Mouse (Mus musculus): Measurements from ENCODE around the gene Ddx6.
"Not testable (repeated sequence)": the region's sequence is repeated elsewhere in the genome, so short reads cannot be mapped to it uniquely, and the experiment has no call there.

Ddx6 gene

GRCm38 (mm10) chr9:44604779-44605615 lies at the start of gene Ddx6:
Gene Ddx6, plus strand, starts transcription at chr9:44604892.
- peak; percentile 81 for DNase-seq (ENCODE audit: extremely low spot score, low spot score)

DNA sequence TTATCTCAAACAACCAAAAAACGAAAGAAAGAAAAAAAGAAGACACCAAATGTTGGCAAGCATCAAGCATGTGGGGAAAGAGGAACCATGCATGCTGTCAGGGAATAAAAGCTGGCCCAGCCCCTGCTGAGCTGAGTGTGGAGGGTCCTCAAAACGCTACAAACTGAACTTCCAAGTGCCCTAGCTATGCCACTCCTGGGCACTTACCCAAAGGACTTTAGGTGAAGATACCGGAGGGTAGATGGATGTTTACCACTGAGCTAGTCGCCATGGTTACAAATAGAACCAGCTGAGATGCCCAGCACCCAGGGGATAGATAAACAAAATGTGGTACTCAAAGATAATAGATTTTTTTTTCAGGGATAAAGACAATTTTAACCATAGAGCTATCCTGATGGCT lies 43.1 kb upstream of the Ddx6 start, which contains the start of gene Cxcr5:
Gene Cxcr5 (minus strand): TSS at position 281 of the 400 bp plus-strand sequence.
- no peak for DNase-seq (ENCODE audit: extremely low spot score, low spot score)

DNA sequence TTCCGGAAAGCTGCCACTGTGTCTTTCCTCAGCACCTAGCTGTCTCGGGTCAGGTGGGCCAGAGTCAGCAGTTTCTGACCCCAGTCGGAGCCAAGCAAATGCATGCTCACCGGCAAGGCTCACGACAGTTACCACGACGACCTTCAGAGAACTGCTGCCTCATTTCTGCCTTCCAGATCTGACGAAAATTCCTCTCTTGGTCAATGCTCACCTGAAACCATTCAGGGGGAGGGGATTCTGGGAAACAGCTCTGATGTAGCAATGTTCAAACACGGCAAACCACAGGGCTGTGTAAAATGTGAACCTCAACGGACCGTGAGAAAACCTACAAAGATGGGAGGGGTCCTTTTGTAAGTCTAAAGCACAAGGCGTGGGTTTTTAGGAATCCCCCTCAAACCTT lies 41.8 kb upstream of the Ddx6 start:
- DNase-seq (ENCODE audit: extremely low spot score, low spot score) = no peak

- DNase-seq (ENCODE audit: extremely low spot score, low spot score) = no peak
These were observed 39.3 kb upstream of the Ddx6 start for GRCm38 (mm10) chr9:44565367-44565766.

DNA sequence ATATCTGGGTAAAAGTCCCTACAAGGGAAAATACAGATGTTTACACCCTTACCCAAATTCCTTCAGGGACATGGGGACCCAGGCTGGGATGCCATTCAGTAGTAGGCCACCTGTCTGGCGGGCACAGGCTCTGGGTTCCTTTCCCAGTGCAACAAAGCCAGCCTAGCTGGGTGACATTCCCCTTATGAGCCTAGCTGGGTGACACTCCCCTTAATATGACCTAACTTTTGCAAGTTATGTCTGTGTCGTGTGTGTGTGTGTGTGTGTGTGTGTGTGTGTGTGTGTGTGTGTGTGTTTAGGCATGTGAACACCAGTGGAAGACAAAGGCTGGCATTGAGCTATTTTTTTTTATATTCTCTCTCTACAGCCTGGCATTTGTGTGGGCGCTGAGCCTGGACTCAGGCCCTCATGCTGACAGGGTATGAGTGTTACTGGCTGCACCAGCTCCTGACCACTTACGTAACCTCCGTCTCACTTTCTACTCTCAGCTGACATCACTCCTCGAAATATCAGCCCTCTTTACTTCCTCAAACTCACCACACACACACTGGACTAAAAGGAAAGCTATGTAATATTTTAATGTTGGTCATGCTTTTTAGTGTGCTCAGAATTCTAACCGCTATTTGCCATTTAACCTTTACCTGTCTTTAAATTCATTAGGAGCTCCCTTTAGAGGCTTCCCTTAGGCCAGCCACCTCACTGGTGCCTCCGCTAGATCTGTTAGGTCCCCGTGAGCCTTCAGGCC lies 37.2 kb upstream of the Ddx6 start:
- no peak for DNase-seq (ENCODE audit: extremely low spot score, low spot score)

- no peak for DNase-seq (ENCODE audit: extremely low spot score, low spot score)
These were observed 36.6 kb upstream of the Ddx6 start for GRCm38 (mm10) chr9:44568083-44568455.

GRCm38 (mm10) chr9:44570939-44571382 lies 33.7 kb upstream of the Ddx6 start:
- DNase-seq (ENCODE audit: extremely low spot score, low spot score) = no peak

DNA sequence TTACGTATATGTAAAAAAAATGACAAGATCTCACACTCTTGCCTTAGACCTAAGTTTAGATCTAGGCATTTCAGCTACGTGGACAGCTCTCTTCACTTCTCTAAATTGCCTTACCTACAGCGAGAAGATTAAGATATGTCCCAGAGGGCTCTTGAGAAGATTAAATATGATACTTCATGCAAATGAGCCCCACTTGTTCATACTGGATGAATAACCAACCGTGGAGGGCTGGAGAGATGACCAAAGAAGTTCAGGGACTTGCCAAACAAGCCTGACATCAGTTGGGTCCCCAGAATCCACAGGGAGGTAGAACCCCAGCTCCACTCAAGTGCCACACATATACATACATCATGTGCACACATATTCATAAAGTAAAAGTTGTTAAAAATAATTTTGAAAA lies 31.4 kb upstream of the Ddx6 start:
- no peak for DNase-seq (ENCODE audit: extremely low spot score, low spot score)

DNA sequence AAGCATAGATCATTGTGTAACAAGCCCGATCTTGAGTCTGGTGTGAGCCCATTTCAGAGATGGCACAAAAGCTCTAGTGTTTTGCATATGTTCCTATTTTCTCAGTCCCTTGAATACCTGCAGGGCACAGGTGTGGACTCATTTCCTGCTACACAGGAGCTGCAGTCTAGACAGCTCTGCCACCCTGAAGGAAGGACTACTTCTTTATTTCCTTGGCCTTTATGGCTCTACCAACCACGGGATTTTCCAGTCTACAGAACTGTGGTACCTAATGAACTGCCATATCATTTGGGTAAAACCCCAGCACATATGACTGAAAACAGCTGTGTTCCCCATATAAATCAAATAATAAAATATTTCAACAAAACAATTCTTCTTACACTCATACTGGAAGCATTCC lies 29.6 kb upstream of the Ddx6 start:
- DNase-seq (ENCODE audit: extremely low spot score, low spot score) = no peak

DNA sequence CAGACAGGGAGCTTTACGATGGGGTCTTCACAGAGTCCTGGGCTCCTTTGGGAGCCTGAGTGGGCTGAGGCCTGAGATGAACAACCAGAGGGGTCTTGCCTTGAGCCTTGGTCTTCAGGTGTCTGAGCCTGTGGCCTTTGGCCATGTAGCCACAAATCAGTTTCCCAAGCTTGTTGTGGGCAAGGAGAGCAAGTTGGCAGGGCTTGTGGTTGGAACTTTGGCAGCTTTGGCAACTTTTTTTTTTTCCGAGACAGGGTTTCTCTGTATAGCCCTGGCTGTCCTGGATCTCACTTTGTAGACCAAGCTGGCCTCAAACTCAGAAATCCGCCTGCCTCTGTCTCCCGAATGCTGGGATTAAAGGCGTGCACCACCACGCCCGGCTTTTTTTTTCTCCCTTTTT lies 28.6 kb upstream of the Ddx6 start:
- not testable (repeated sequence) for DNase-seq (ENCODE audit: extremely low spot score, low spot score)

DNA sequence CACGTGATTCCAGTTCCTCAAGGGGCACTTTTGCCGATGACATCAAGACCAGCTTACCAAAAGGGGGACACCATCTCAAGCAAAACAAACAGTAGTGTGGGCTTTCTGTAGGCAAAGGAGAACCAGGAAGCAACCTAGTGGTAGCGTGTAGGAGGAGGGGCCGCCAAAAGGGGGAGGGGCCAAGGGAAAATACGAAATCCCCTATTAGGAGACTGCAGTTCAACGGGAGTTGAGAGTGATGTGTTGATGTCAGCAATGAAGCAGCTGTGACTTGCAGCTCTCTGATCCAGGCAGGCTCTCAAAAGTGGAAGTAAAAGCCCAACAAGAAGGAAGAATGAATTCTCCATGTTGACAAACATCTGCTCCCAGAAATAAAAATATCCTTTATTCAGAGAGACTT lies 25.3 kb upstream of the Ddx6 start:
- no peak for DNase-seq (ENCODE audit: extremely low spot score, low spot score)

DNA sequence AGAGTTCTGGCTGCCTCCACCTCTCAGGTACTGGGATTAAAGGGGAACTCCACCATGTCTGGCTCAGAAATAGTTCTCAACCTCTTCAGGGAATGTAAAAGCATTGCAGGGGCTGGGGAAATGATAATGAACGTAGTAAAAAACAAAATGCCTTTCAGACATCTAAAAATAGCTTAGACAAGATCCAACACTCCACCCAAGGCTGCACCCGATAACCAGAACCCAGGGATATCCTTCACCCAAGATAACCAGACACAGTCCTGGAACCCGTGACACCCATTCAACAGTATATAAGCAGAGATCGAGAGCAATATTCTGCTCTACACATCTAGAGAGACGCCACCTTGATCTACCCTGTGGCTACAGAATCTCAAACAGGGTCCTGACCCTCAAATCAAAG lies 24.6 kb upstream of the Ddx6 start:
- no peak for DNase-seq (ENCODE audit: extremely low spot score, low spot score)

- DNase-seq (ENCODE audit: extremely low spot score, low spot score) = no peak
These were observed 23.3 kb upstream of the Ddx6 start for GRCm38 (mm10) chr9:44581423-44581822.

DNA sequence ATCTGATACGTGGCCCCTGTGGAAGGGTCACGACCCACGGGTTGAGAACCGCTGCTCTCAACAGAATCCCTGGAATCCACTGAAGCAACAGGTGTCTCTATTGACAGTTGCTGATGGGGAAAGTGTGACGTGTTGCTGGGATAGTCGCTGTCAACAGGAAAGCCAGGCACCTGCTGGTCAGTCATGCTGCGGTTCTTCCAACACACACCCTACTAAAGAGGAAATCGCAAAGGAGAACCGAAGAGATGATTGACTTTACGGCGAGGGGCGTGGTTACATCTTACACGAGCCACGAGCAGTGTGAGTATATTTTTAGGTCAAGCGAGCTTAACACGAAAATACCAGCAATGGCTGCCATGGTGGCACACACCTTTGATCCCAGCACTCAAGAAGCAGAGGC lies 22.3 kb upstream of the Ddx6 start:
- no peak for DNase-seq (ENCODE audit: extremely low spot score, low spot score)

- DNase-seq (ENCODE audit: extremely low spot score, low spot score) = no peak
These were observed 17.9 kb upstream of the Ddx6 start for GRCm38 (mm10) chr9:44586640-44587261.

GRCm38 (mm10) chr9:44587262-44588160 lies 17.2 kb upstream of the Ddx6 start:
- DNase-seq (ENCODE audit: extremely low spot score, low spot score) = no peak

DNA sequence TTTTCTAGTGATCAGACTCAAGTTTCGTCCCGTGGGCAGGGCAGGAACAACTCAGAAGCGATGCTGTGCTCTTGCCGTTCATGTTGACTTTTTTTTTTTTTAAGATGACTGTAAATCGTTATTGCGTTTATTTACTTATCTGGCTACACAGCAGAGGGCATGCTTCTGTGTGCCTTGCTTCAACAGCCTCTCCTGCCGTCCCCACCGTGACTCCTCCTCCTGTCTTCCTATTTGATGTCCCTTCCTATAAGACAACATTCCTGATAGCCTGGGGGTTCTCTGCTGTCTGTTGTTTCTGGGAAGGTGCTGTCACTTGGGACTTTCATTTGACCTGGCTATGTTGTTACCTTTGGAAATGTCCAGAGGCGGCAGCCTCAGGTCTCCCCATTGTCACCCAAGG lies 16.1 kb upstream of the Ddx6 start:
- no peak for DNase-seq (ENCODE audit: extremely low spot score, low spot score)

- DNase-seq (ENCODE audit: extremely low spot score, low spot score) = no peak
These were observed 15.6 kb upstream of the Ddx6 start for GRCm38 (mm10) chr9:44589095-44589494.

- no peak for DNase-seq (ENCODE audit: extremely low spot score, low spot score)
These were observed 13.7 kb upstream of the Ddx6 start for GRCm38 (mm10) chr9:44590969-44591368.

GRCm38 (mm10) chr9:44591595-44592188 lies 13.0 kb upstream of the Ddx6 start:
- no peak for DNase-seq (ENCODE audit: extremely low spot score, low spot score)

DNA sequence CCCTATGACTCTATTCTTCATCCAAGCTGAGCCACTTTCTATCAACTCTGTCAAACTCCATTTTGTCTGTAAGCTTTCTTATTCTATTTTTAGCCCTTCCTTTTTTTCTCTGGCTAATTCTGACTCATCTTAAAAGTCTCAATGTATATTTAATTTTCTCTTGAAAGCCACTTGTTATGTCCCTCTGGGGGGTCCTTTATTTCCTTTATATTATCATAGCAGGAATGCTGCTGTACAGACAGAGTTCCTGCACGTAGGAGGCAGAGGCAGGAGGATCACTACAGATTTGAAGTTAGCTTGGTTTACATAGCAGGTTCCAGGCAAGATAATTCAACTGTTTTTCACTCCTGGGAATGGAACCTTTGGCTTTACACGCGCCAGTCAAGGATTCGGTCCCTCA lies 11.5 kb upstream of the Ddx6 start:
- DNase-seq (ENCODE audit: extremely low spot score, low spot score) = no peak

All from neural tube, embryonic 10.5 days (tissue).